Mouse (Mus musculus) testis, adult 2 months (tissue): Measurements from ENCODE around the gene Hnrnpl.

ENCODE experiments used
- CTCF ChIP-seq: fragments of 200-500 bp; IDR thresholded peaks from 2 replicates; pipeline ENCODE4 v1.5.1; 2012; ENCODE audit warnings: low read depth, mild to moderate bottlenecking, inconsistent platforms, low read length, moderate library complexity; ENCODE audit not compliant: control insufficient read depth, insufficient read depth, insufficient replicate concordance
- POLR2A ChIP-seq: fragments of 200-500 bp; IDR thresholded peaks from 2 replicates; pipeline ENCODE4 v1.6.1; 2012; ENCODE audit warnings: low read depth, mild to moderate bottlenecking, inconsistent platforms, low read length, moderate library complexity; ENCODE audit not compliant: control insufficient read depth

DNA sequence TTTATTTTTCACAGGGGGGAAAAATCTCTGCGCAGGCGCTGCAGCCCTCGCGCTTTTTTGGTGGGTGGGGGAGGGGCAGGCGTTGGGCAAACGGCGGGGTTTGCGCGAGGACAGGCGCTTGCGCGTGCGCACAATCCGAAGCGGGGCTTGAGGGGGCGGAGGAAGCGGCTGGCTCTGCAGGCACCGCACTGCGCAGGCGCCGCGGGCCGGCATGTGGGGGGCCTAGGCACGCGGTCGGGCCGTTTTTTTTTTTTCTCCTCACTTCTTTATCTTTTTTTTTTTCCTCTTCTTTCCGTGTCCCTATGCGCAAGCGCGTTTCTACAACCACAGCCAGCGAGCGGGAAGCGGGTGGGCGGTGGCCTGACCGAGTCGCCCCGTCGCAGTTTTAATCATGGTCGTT lies 2.9 kb downstream of the Hnrnpl start:
- TF ChIP-seq POLR2A (no peak; the same call in 1 of the 2 replicates), CTCF (no peak)
